Mouse (Mus musculus) E14TG2a.4 (cell line): ENCODE data around the gene Plin4.

Experiments used
- CTCF ChIP-seq: conservative IDR thresholded peaks from 2 replicates; pipeline ENCODE4 v1.5.1; 2014; ENCODE audit warnings: low read length
- NANOG ChIP-seq: IDR thresholded peaks from 2 replicates; pipeline ENCODE4 v1.6.1; 2014; ENCODE audit warnings: borderline replicate concordance, low read length, mixed read lengths
- POU5F1 ChIP-seq: IDR thresholded peaks from 2 replicates; pipeline ENCODE4 v1.6.1; 2014; ENCODE audit warnings: low read length, borderline replicate concordance

DNA sequence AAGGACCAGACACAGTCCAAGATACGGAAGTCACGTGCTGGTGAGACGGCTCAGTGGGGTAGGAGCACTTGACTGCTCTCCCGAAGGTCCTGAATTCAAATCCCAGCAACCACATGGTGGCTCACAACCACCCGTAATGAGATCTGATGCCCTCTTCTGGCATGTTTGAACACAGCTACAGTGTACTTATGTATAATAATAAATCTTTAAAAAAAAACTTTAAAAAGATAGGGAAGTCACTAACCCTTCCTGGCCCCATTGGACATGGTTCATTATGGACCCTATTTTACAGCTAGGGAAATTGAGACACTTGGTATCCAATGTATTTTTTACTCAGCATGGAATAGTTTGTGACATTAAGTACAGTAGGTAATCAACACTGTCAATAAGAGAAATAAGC is 32.1 kb downstream of the Plin4 start:
- no peak for TF ChIP-seq CTCF
- no peak for TF ChIP-seq NANOG
- TF ChIP-seq POU5F1 = no peak
